Mouse (Mus musculus): ENCODE results near the gene Rnf4.

The Rnf4 gene

GRCm38 (mm10) chr5:34336097-34336774, at the start of gene Rnf4:
TSS of gene Rnf4 (plus strand) at chr5:34336289.
- DNase-seq (ENCODE audit: low read depth), result peak; percentile 97

- no peak for DNase-seq (ENCODE audit: low read depth)
Measured at GRCm38 (mm10) chr5:34286516-34286915, 49.6 kb upstream of the Rnf4 start.

GRCm38 (mm10) chr5:34287001-34287837, 48.9 kb upstream of the Rnf4 start:
- DNase-seq (ENCODE audit: low read depth), result no peak

- no peak for DNase-seq (ENCODE audit: low read depth)
Measured at GRCm38 (mm10) chr5:34287838-34288145, 48.3 kb upstream of the Rnf4 start.

GRCm38 (mm10) chr5:34288154-34288716, 47.9 kb upstream of the Rnf4 start, which contains the start of the genes Zfyve28 and Cfap99:
TSS of gene Zfyve28 (minus strand) at chr5:34288449.
TSS of gene Cfap99 (plus strand) at chr5:34288600.
- DNase-seq (ENCODE audit: low read depth), result no peak

GRCm38 (mm10) chr5:34289286-34289685, 46.8 kb upstream of the Rnf4 start:
- DNase-seq (ENCODE audit: low read depth), result no peak

GRCm38 (mm10) chr5:34293363-34293762, 42.7 kb upstream of the Rnf4 start:
- DNase-seq (ENCODE audit: low read depth), result no peak

GRCm38 (mm10) chr5:34294696-34295095, 41.4 kb upstream of the Rnf4 start:
- no peak for DNase-seq (ENCODE audit: low read depth)

- no peak for DNase-seq (ENCODE audit: low read depth)
Measured at GRCm38 (mm10) chr5:34295141-34295540, 40.9 kb upstream of the Rnf4 start.

GRCm38 (mm10) chr5:34298061-34298460, 38.0 kb upstream of the Rnf4 start:
- DNase-seq (ENCODE audit: low read depth), result no peak

GRCm38 (mm10) chr5:34298937-34299535, 37.1 kb upstream of the Rnf4 start:
- no peak for DNase-seq (ENCODE audit: low read depth)

GRCm38 (mm10) chr5:34302377-34302776, 33.7 kb upstream of the Rnf4 start:
- no peak for DNase-seq (ENCODE audit: low read depth)

GRCm38 (mm10) chr5:34309016-34309415, 27.1 kb upstream of the Rnf4 start:
- DNase-seq (ENCODE audit: low read depth), result no peak

- DNase-seq (ENCODE audit: low read depth), result no peak
Measured at GRCm38 (mm10) chr5:34319491-34320034, 16.5 kb upstream of the Rnf4 start.

- no peak for DNase-seq (ENCODE audit: low read depth)
Measured at GRCm38 (mm10) chr5:34321236-34321635, 14.9 kb upstream of the Rnf4 start.

GRCm38 (mm10) chr5:34325286-34325685, 10.8 kb upstream of the Rnf4 start:
- no peak for DNase-seq (ENCODE audit: low read depth)

GRCm38 (mm10) chr5:34326249-34326691, 9.8 kb upstream of the Rnf4 start:
- DNase-seq (ENCODE audit: low read depth), result no peak

- DNase-seq (ENCODE audit: low read depth), result no peak
Measured at GRCm38 (mm10) chr5:34326875-34327576, 9.1 kb upstream of the Rnf4 start.

- no peak for DNase-seq (ENCODE audit: low read depth)
Measured at GRCm38 (mm10) chr5:34330136-34330535, 6.0 kb upstream of the Rnf4 start.

GRCm38 (mm10) chr5:34334081-34334480, 2.0 kb upstream of the Rnf4 start:
- DNase-seq (ENCODE audit: low read depth), result no peak

- no peak for DNase-seq (ENCODE audit: low read depth)
Measured at GRCm38 (mm10) chr5:34335539-34336096, 471 bp upstream of the Rnf4 start.

Data from c-Kit-positive CD71-positive TER-119-negative erythroid progenitor cells, embryonic 14.5 days (primary cell).